Comparison of ENCODE assay signal across 10 mouse cellular contexts in genomic region chr8:110792574-110793200, GRCm38 (mm10). TPM values are rescaled to one million over a fixed set of nuclear protein-coding genes. Genes with fewer than 3 reads are reported as not detected.
DNase-seq lines count a peak whose midpoint lies in the region; ATAC-seq lines count a peak whose summit lies in the region.
"Had no signal": no experiment of that assay in that cellular context is flagged by ENCODE, and none has a peak within 500 bp of the region (broad histone marks: within the 10 kb centered on the region; RNA-seq: fewer than 3 reads in every experiment).

No protein-coding gene starts in this region.

- H3K4me1 ChIP-seq in intestine, embryonic 15.5 days (replicated peaks) = peaks cover 18% of the 10 kb centered on the region
- H3K4me1 ChIP-seq: neural tube, embryonic 12.5 days had no signal

- H3K9me3 ChIP-seq in intestine, embryonic 15.5 days = no peaks in the 10 kb centered on the region
- H3K9me3 ChIP-seq: hindbrain, embryonic 15.5 days; neural tube, embryonic 12.5 days had no signal

- ATAC-seq in intestine, embryonic 15.5 days = peak; percentile 93

- H3K27ac ChIP-seq in intestine, embryonic 15.5 days = peak overlapping the region; percentile 80
- H3K27ac ChIP-seq: hindbrain, embryonic 15.5 days; neural tube, embryonic 12.5 days had no signal

- 24% methylated on average over 11 of the region's 11 CpGs for WGBS in intestine, embryonic 15.5 days

- no peak overlapping the region for H3K9ac ChIP-seq in intestine, embryonic 15.5 days
- H3K9ac ChIP-seq: hindbrain, embryonic 15.5 days; neural tube, embryonic 12.5 days had no signal

- H3K4me2 ChIP-seq in intestine, embryonic 15.5 days (replicated peaks) = peak overlapping the region; percentile 51
- H3K4me2 ChIP-seq: hindbrain, embryonic 15.5 days; neural tube, embryonic 12.5 days had no signal

- H3K36me3 ChIP-seq in intestine, embryonic 15.5 days = no peaks in the 10 kb centered on the region
- H3K36me3 ChIP-seq: hindbrain, embryonic 15.5 days; neural tube, embryonic 12.5 days had no signal

- H3K4me3 ChIP-seq in intestine, embryonic 15.5 days (replicated peaks) = peak overlapping the region; percentile 14
- H3K4me3 ChIP-seq: hindbrain, embryonic 15.5 days; neural tube, embryonic 12.5 days had no signal

- DNase-seq in layer of hippocampus, adult 9-11 months = peak; percentile 49
- DNase-seq in layer of hippocampus, postnatal 36 days = no peak
- peak; percentile 81 to 94 for DNase-seq in kidney, postnatal 36 days
- DNase-seq in right cerebral cortex, postnatal 25 days = peak; percentile 29
- no peak for DNase-seq in adrenal gland, postnatal 14 days
- DNase-seq in T-cell, adult 2 months (ENCODE audit: low spot score) = no peak
- DNase-seq: thymus, adult 18-20 months had no signal

- H3K27me3 ChIP-seq in intestine, embryonic 15.5 days (replicated peaks) = no peaks in the 10 kb centered on the region
- H3K27me3 ChIP-seq: hindbrain, embryonic 15.5 days; neural tube, embryonic 12.5 days had no signal

RNA-seq across cellular contexts. Expression of gene Il34, which starts 13.0 kb away (rescaled TPM):
- 10 to 100 TPM; 76.7 to 81.1 TPM for total RNA-seq in layer of hippocampus, postnatal 36 days (2021)
- polyA plus RNA-seq in intestine, embryonic 15.5 days (2015; fragmentation: Nextera tagmentation; extraction: Ambion mirVana) = 1.1 and 2.6 TPM in 2 replicates
- total RNA-seq in adrenal gland, postnatal 14 days (2021) = 7.5 and 9.5 TPM in 2 replicates

RNA-seq across cellular contexts. Expression of gene Cog4, which starts 53.7 kb away (rescaled TPM):
- total RNA-seq in layer of hippocampus, postnatal 36 days (2021) = 10 to 100 TPM; 58.6 to 67.6 TPM
- 69.0 and 69.5 TPM in 2 replicates for polyA plus RNA-seq in intestine, embryonic 15.5 days (2015; fragmentation: Nextera tagmentation; extraction: Ambion mirVana)
- 74.1 and 87.0 TPM in 2 replicates for total RNA-seq in adrenal gland, postnatal 14 days (2021)

RNA-seq across cellular contexts. Expression of gene Sf3b3, which starts 53.9 kb away (rescaled TPM):
- total RNA-seq in layer of hippocampus, postnatal 36 days (2021) = 10 to 100 TPM; 73.1 to 76.9 TPM
- 123 and 126 TPM in 2 replicates for polyA plus RNA-seq in intestine, embryonic 15.5 days (2015; fragmentation: Nextera tagmentation; extraction: Ambion mirVana)
- total RNA-seq in adrenal gland, postnatal 14 days (2021) = 68.2 and 79.1 TPM in 2 replicates

Comparison
In these comparisons a context has a peak if more than half of its experiments do, and no peak if none do; other contexts are left out.
1. DNase-seq: peak in layer of hippocampus, adult 9-11 months (single experiment), kidney, postnatal 36 days (2 of 2) and right cerebral cortex, postnatal 25 days (single experiment); none in layer of hippocampus, postnatal 36 days (0 of 2), adrenal gland, postnatal 14 days (single experiment) and T-cell, adult 2 months (single experiment).